8 mouse cellular contexts compared by ENCODE assay signal in genomic region chr19:52922678-52923495, GRCm38 (mm10).
DNase-seq lines count a peak whose midpoint lies in the region; ATAC-seq lines count a peak whose summit lies in the region.

No protein-coding gene starts in this region.

- H3K27me3 ChIP-seq in embryonic facial prominence, embryonic 13.5 days: peaks cover 8% of the 10 kb centered on the region; the same call in 1 of the 2 replicates
- H3K27me3 ChIP-seq in heart, embryonic 16.5 days (ENCODE audit: control insufficient read depth, insufficient read depth, low read length): no peaks in the 10 kb centered on the region
- no peaks in the 10 kb centered on the region for H3K27me3 ChIP-seq in liver, embryonic 13.5 days
- no peaks in the 10 kb centered on the region for H3K27me3 ChIP-seq in neural tube, embryonic 11.5 days (ENCODE audit: control insufficient read depth, insufficient read depth, low read length)

- H3K27ac ChIP-seq in embryonic facial prominence, embryonic 13.5 days: no peak overlapping the region
- H3K27ac ChIP-seq in heart, embryonic 16.5 days (ENCODE audit: low read length): no peak overlapping the region
- H3K27ac ChIP-seq in liver, embryonic 13.5 days: no peak overlapping the region
- no peak overlapping the region for H3K27ac ChIP-seq in neural tube, embryonic 11.5 days (ENCODE audit: low read depth, low read length)

- peaks cover 5% of the 10 kb centered on the region; the same call in 1 of the 2 replicates for H3K9me3 ChIP-seq in embryonic facial prominence, embryonic 13.5 days
- H3K9me3 ChIP-seq in heart, embryonic 16.5 days (replicated peaks; ENCODE audit: control insufficient read depth, low read length): 0 out of 2 replicates have a peak, but pooled peaks cover 3% of the 10 kb centered on the region
- H3K9me3 ChIP-seq in liver, embryonic 13.5 days (replicated peaks): no peaks in the 10 kb centered on the region
- H3K9me3 ChIP-seq in neural tube, embryonic 11.5 days (ENCODE audit: control insufficient read depth, low read length): no peaks in the 10 kb centered on the region

- peak; percentile 16 to 47 for DNase-seq in urinary bladder, adult 18-20 months (ENCODE audit: low spot score in 2 of 2)
- DNase-seq in urinary bladder, postnatal 10 days (ENCODE audit: low spot score): no peak
- peak; percentile 44 to 75 for DNase-seq in kidney, postnatal 25 days
- DNase-seq in liver, embryonic 13.5 days: no peak
- peak; percentile 75 for DNase-seq in neural tube, embryonic 11.5 days (ENCODE audit: low spot score)
- peak; percentile 23 to 41 for DNase-seq in urinary bladder, postnatal 36 days (ENCODE audit: low spot score in 2 of 2)

- H3K4me3 ChIP-seq in embryonic facial prominence, embryonic 13.5 days: peak overlapping the region; percentile 20; the same call in 1 of the 2 replicates
- H3K4me3 ChIP-seq in heart, embryonic 16.5 days (ENCODE audit: low read length): peak overlapping the region; percentile 35
- no peak overlapping the region for H3K4me3 ChIP-seq in liver, embryonic 13.5 days (replicated peaks)
- H3K4me3 ChIP-seq in neural tube, embryonic 11.5 days (ENCODE audit: low read depth, low read length): no peak overlapping the region

- peaks cover 7% of the 10 kb centered on the region for H3K4me1 ChIP-seq in embryonic facial prominence, embryonic 13.5 days
- no peaks in the 10 kb centered on the region for H3K4me1 ChIP-seq in heart, embryonic 16.5 days (ENCODE audit: control insufficient read depth, insufficient read depth, low read length)
- no peaks in the 10 kb centered on the region for H3K4me1 ChIP-seq in liver, embryonic 13.5 days (replicated peaks)
- H3K4me1 ChIP-seq in neural tube, embryonic 11.5 days (ENCODE audit: control insufficient read depth, insufficient read depth, low read length): no peaks in the 10 kb centered on the region

- peak overlapping the region; percentile 61 for H3K9ac ChIP-seq in embryonic facial prominence, embryonic 13.5 days
- peak overlapping the region; percentile 57; the same call in 1 of the 2 replicates for H3K9ac ChIP-seq in heart, embryonic 16.5 days (ENCODE audit: low read length)
- no peak overlapping the region for H3K9ac ChIP-seq in liver, embryonic 13.5 days
- no peak overlapping the region for H3K9ac ChIP-seq in neural tube, embryonic 11.5 days (ENCODE audit: low read length)

- 7% methylated on average over 25 of the region's 25 CpGs for WGBS in embryonic facial prominence, embryonic 13.5 days
- WGBS in heart, embryonic 16.5 days: 13% methylated on average over 25 of the region's 25 CpGs
- WGBS in liver, embryonic 13.5 days (ENCODE audit: insufficient replicate concordance): 15% methylated on average over 25 of the region's 25 CpGs
- 14% methylated on average over 25 of the region's 25 CpGs for whole genome bisulfite sequencing in neural tube, embryonic 11.5 days

- peak overlapping the region; percentile 56 for H3K4me2 ChIP-seq in embryonic facial prominence, embryonic 13.5 days
- H3K4me2 ChIP-seq in heart, embryonic 16.5 days (ENCODE audit: low read depth, low read length): peak overlapping the region; percentile 64
- peak overlapping the region; percentile 1; the same call in 1 of the 2 replicates for H3K4me2 ChIP-seq in liver, embryonic 13.5 days
- H3K4me2 ChIP-seq in neural tube, embryonic 11.5 days (ENCODE audit: low read depth): peak overlapping the region; percentile 28

- no peaks in the 10 kb centered on the region for H3K36me3 ChIP-seq in embryonic facial prominence, embryonic 13.5 days
- no peaks in the 10 kb centered on the region for H3K36me3 ChIP-seq in heart, embryonic 16.5 days (ENCODE audit: control insufficient read depth, insufficient read depth)
- no peaks in the 10 kb centered on the region for H3K36me3 ChIP-seq in liver, embryonic 13.5 days
- H3K36me3 ChIP-seq in neural tube, embryonic 11.5 days (ENCODE audit: control insufficient read depth, insufficient read depth, low read length): no peaks in the 10 kb centered on the region

- no peak for ATAC-seq in embryonic facial prominence, embryonic 13.5 days (ENCODE audit: insufficient number of reproducible peaks, insufficient read depth, low FRiP score, low TSS enrichment, low read depth)
- no peak for ATAC-seq in heart, embryonic 16.5 days (replicated peaks; ENCODE audit: extremely low read depth, insufficient read depth, low FRiP score)
- no peak for ATAC-seq in liver, embryonic 13.5 days (ENCODE audit: low read depth)
- peak; percentile 51 for ATAC-seq in neural tube, embryonic 11.5 days (ENCODE audit: insufficient read depth, low FRiP score, low TSS enrichment)

Comparison
In these comparisons a context has a peak if more than half of its experiments do, and no peak if none do; other contexts are left out.
1. DNase-seq: peak in urinary bladder, adult 18-20 months (2 of 2), kidney, postnatal 25 days (2 of 2), neural tube, embryonic 11.5 days (single experiment) and urinary bladder, postnatal 36 days (2 of 2); none in urinary bladder, postnatal 10 days (single experiment) and liver, embryonic 13.5 days (single experiment).
2. H3K4me2 ChIP-seq: peak in every context shown above with its lines; median percentile 64 in heart, embryonic 16.5 days; 56 in embryonic facial prominence, embryonic 13.5 days; 28 in neural tube, embryonic 11.5 days; 1 in liver, embryonic 13.5 days.
3. H3K4me3 ChIP-seq: peak in embryonic facial prominence, embryonic 13.5 days (single experiment) and heart, embryonic 16.5 days (single experiment); none in liver, embryonic 13.5 days (single experiment) and neural tube, embryonic 11.5 days (single experiment).
4. H3K9ac ChIP-seq: peak in embryonic facial prominence, embryonic 13.5 days (single experiment) and heart, embryonic 16.5 days (single experiment); none in liver, embryonic 13.5 days (single experiment) and neural tube, embryonic 11.5 days (single experiment).